Mouse (Mus musculus): Measurements from ENCODE around the gene Exoc8.

GRCm38 (mm10) chr8:124867126-124867525, 30.4 kb downstream of the Exoc8 start:
- TF ChIP-seq TAL1 (IDR thresholded peaks at IDR 0.05; ENCODE audit: low read length) (no peak), GATA1 (IDR thresholded peaks at IDR 0.05; ENCODE audit: low read length) (no peak)

Measured in erythroblast, embryonic 14.5 days (primary cell).